Mouse (Mus musculus): ENCODE measurements around the gene Secisbp2. TPM values are rescaled to one million over a fixed set of nuclear protein-coding genes. Genes with fewer than 3 reads are reported as not detected.

The Secisbp2 gene
- polyA plus RNA-seq, 1 experiment from 2014 or later: 25.9 TPM

DNA sequence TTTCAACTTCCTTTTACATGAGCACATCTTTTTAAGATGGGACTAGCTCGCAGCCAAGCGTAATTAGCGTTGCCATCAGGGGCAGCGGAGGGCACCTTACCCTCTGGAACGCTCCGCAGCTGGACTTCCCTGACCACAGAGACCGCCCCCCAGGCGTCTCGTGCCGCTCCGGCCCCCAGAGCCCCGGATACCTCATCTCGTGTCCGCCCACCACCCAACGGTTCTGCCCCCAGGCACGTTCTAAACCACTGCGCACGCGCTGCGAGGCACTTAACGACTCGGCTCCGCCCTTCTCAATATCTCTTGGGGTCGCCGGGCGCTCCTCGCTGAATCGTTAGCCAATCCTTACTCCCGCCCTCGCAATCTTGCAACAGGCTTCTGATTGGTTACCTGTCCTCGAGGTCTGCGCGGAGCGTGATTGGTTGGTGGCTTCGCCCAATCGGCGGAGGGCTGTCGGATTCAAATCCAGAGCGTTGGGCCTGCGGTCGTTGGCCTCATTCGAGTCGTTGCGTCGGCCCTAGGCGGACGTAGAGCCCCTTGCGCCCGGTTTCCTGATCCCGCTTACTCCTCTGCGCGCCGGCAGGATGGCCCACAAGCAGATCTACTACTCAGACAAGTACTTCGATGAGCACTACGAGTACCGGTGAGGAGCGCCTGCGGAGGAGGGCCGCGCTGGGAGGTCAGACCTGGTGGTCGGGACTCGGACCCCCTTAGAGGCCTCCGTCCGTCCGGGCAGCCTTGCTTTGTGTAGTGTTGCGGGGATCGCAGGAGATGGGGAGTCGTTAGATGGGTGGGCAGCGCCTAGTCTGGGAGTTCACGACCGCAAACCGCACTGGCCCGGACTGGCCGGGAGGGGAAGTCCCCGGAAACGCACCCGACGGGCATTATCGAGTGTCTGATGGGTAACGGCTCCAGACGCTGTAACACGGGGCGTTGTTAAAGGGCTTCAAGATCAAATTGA is 6.4 kb upstream of the Secisbp2 start, which contains the start of gene Cks2:
TSS of gene Cks2 (plus strand) at position 404 of the 961 bp plus-strand sequence.
- Histone ChIP-seq H3K9ac (peak within 1 kb of the TSS; percentile 81), H3K4me2 (peak within 1 kb of the TSS; percentile 68), H3K27ac (peak within 1 kb of the TSS; percentile 87), H3K9me3 (replicated peaks) (no peaks in the 10 kb centered on the region), H3K36me3 (no peaks in the 10 kb centered on the region), H3K4me3 (peak within 1 kb of the TSS; percentile 87), H3K27me3 (no peaks in the 10 kb centered on the region), H3K4me1 (replicated peaks) (peaks cover 32% of the 10 kb centered on the region)
- ATAC-seq (replicated peaks; ENCODE audit: insufficient number of reproducible peaks, insufficient read depth, low FRiP score, low read depth): peak; percentile 98
- under 1% methylated on average over 83 of the region's 83 CpGs for WGBS

- peak overlapping the region; percentile 68 for H3K4me2 ChIP-seq
- WGBS: under 1% methylated on average over 7 of the region's 7 CpGs
- ATAC-seq (replicated peaks; ENCODE audit: insufficient number of reproducible peaks, insufficient read depth, low FRiP score, low read depth): no peak
Measured at GRCm38 (mm10) chr13:51645872-51646271, 5.6 kb upstream of the Secisbp2 start.

GRCm38 (mm10) chr13:51646362-51647027 is 5.0 kb upstream of the Secisbp2 start:
- WGBS: 15% methylated on average over 3 of the region's 3 CpGs
- Histone ChIP-seq H3K9me3 (replicated peaks) (no peaks in the 10 kb centered on the region), H3K4me1 (replicated peaks) (peaks cover 39% of the 10 kb centered on the region), H3K27me3 (no peaks in the 10 kb centered on the region), H3K4me2 (peak overlapping the region; percentile 68), H3K27ac (no peak overlapping the region), H3K9ac (peak overlapping the region; percentile 81), H3K4me3 (peak overlapping the region; percentile 87), H3K36me3 (no peaks in the 10 kb centered on the region)
- ATAC-seq (replicated peaks; ENCODE audit: insufficient number of reproducible peaks, insufficient read depth, low FRiP score, low read depth): no peak

More at GRCm38 (mm10) chr13:51645872-51646271, 5.6 kb upstream of the Secisbp2 start:
- H3K9me3 ChIP-seq (replicated peaks): no peaks in the 10 kb centered on the region
- peak overlapping the region; percentile 82 for H3K27ac ChIP-seq
- no peaks in the 10 kb centered on the region for H3K36me3 ChIP-seq
- H3K4me1 ChIP-seq (replicated peaks): peaks cover 34% of the 10 kb centered on the region
- H3K9ac ChIP-seq: peak overlapping the region; percentile 81
- peak overlapping the region; percentile 87 for H3K4me3 ChIP-seq
- H3K27me3 ChIP-seq: no peaks in the 10 kb centered on the region

GRCm38 (mm10) chr13:51647770-51648169 is 3.7 kb upstream of the Secisbp2 start:
- no peak for ATAC-seq (replicated peaks; ENCODE audit: insufficient number of reproducible peaks, insufficient read depth, low FRiP score, low read depth)
- no peak overlapping the region for H3K27ac ChIP-seq
- no peaks in the 10 kb centered on the region for H3K27me3 ChIP-seq
- H3K9me3 ChIP-seq (replicated peaks): no peaks in the 10 kb centered on the region
- 84% methylated on average over 3 of the region's 3 CpGs for WGBS
- peak overlapping the region; percentile 42 for H3K4me3 ChIP-seq
- H3K4me2 ChIP-seq: peak overlapping the region; percentile 68
- peak overlapping the region; percentile 27 for H3K9ac ChIP-seq
- H3K4me1 ChIP-seq (replicated peaks): peaks cover 45% of the 10 kb centered on the region
- peaks cover 4% of the 10 kb centered on the region for H3K36me3 ChIP-seq

DNA sequence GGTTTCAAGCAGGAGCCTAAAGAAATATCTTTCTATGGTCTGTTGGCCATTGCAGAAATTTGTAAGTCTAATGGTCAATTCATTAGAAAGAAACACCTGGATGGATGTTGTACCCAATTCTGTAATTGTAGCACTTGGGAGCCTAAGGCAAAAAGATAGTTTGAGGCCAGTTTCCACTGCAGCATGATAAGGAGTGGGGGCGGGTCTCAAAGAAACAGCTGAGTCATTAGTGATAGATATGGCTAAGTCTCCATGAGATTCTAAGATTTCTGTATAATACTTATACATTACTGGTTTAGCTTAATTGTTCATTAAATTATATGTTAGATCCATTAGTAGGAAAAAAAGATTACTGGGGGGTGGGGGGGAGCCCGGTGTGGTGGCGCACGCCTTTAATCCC is 3.3 kb upstream of the Secisbp2 start:
- 83% methylated on average over 4 of the region's 4 CpGs for WGBS
- Histone ChIP-seq H3K9me3 (replicated peaks) (no peaks in the 10 kb centered on the region), H3K4me2 (peak overlapping the region; percentile 68; the same call in 1 of the 2 replicates)

DNA sequence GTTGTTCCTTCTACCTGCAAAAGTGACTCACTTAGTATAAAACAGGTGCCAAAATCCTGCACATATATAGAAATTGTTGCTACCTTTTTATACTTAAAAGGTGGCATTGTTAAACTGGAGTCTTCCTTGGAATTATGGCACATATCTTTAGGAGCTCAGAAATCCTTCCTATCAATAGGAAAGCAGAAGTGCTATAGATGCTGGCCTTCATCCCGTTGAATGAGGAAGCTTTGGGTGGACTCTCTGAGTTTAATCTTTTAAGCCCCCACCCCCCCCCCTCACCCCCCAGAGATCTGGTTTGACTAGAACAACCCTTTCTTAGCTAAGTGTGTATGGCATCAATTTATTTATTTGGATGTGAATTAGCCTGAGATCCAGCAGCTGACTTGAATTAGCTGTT is 1.8 kb upstream of the Secisbp2 start:
- ATAC-seq (replicated peaks; ENCODE audit: insufficient number of reproducible peaks, insufficient read depth, low FRiP score, low read depth): no peak
- peaks cover 45% of the 10 kb centered on the region for H3K4me1 ChIP-seq (replicated peaks)
- no peaks in the 10 kb centered on the region for H3K27me3 ChIP-seq
- no peak overlapping the region for H3K27ac ChIP-seq
- WGBS: 56% methylated on average over 1 of the region's 1 CpGs
- H3K36me3 ChIP-seq: peaks cover 19% of the 10 kb centered on the region
- no peak overlapping the region for H3K9ac ChIP-seq
- no peak overlapping the region for H3K4me3 ChIP-seq
- no peak overlapping the region for H3K4me2 ChIP-seq
- H3K9me3 ChIP-seq (replicated peaks): no peaks in the 10 kb centered on the region

More for the DNA sequence above, 3.3 kb upstream of the Secisbp2 start:
- H3K36me3 ChIP-seq: peaks cover 8% of the 10 kb centered on the region
- H3K4me3 ChIP-seq: peak overlapping the region; percentile 42; the same call in 1 of the 2 replicates
- peaks cover 48% of the 10 kb centered on the region for H3K4me1 ChIP-seq (replicated peaks)
- H3K27me3 ChIP-seq: no peaks in the 10 kb centered on the region
- no peak for ATAC-seq (replicated peaks; ENCODE audit: insufficient number of reproducible peaks, insufficient read depth, low FRiP score, low read depth)
- no peak overlapping the region for H3K27ac ChIP-seq
- H3K9ac ChIP-seq: no peak overlapping the region

DNA sequence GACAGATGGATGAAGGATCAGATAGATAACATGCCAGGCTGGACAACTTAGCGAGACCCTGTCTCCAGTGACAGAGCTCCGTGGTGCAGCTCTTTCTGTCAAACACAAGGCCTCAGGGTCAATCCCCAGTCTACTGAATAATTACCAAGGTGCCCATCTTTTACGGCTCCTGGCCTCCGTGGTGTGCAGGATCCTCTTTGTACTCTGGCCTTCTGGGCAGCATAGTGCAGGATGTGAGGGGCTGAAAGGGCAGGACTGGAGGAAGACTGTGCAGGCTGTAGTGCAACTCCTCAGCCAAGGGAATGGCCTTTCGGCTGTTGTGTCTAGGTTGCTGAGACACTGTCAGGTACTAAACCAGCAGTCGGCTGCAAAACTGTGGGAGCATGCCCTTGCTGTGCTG is 1.7 kb downstream of the Secisbp2 start:
- no peak for ATAC-seq (replicated peaks; ENCODE audit: insufficient number of reproducible peaks, insufficient read depth, low FRiP score, low read depth)
- Histone ChIP-seq H3K4me1 (replicated peaks) (peaks cover 26% of the 10 kb centered on the region), H3K27ac (no peak overlapping the region), H3K36me3 (peaks cover 51% of the 10 kb centered on the region), H3K4me3 (no peak overlapping the region), H3K27me3 (no peaks in the 10 kb centered on the region), H3K9ac (no peak overlapping the region), H3K4me2 (no peak overlapping the region), H3K9me3 (replicated peaks) (no peaks in the 10 kb centered on the region)
- WGBS: 95% methylated on average over 6 of the region's 6 CpGs

GRCm38 (mm10) chr13:51653961-51654360 is 2.5 kb downstream of the Secisbp2 start:
- no peak for ATAC-seq (replicated peaks; ENCODE audit: insufficient number of reproducible peaks, insufficient read depth, low FRiP score, low read depth)
- H3K4me1 ChIP-seq (replicated peaks): peaks cover 18% of the 10 kb centered on the region
- WGBS: 77% methylated on average over 9 of the region's 9 CpGs
- H3K27ac ChIP-seq: no peak overlapping the region
- no peak overlapping the region for H3K9ac ChIP-seq
- H3K9me3 ChIP-seq (replicated peaks): no peaks in the 10 kb centered on the region
- no peak overlapping the region for H3K4me2 ChIP-seq
- H3K27me3 ChIP-seq: no peaks in the 10 kb centered on the region
- no peak overlapping the region for H3K4me3 ChIP-seq
- peaks cover 60% of the 10 kb centered on the region for H3K36me3 ChIP-seq

GRCm38 (mm10) chr13:51656516-51657235 is 5.2 kb downstream of the Secisbp2 start:
- no peak for ATAC-seq (replicated peaks; ENCODE audit: insufficient number of reproducible peaks, insufficient read depth, low FRiP score, low read depth)
- no peak overlapping the region for H3K4me3 ChIP-seq
- H3K9me3 ChIP-seq (replicated peaks): no peaks in the 10 kb centered on the region
- peaks cover 84% of the 10 kb centered on the region for H3K36me3 ChIP-seq
- no peaks in the 10 kb centered on the region for H3K27me3 ChIP-seq
- no peak overlapping the region for H3K4me2 ChIP-seq
- 93% methylated on average over 13 of the region's 13 CpGs for WGBS
- no peak overlapping the region for H3K27ac ChIP-seq
- H3K9ac ChIP-seq: no peak overlapping the region
- H3K4me1 ChIP-seq (replicated peaks): peaks cover 11% of the 10 kb centered on the region

GRCm38 (mm10) chr13:51658094-51658493 is 6.6 kb downstream of the Secisbp2 start:
- no peak for ATAC-seq (replicated peaks; ENCODE audit: insufficient number of reproducible peaks, insufficient read depth, low FRiP score, low read depth)
- Histone ChIP-seq H3K4me1 (replicated peaks) (0 out of 2 replicates have a peak, but pooled peaks cover 4% of the 10 kb centered on the region), H3K4me2 (no peak overlapping the region), H3K27me3 (no peaks in the 10 kb centered on the region), H3K4me3 (no peak overlapping the region), H3K36me3 (peaks cover 91% of the 10 kb centered on the region), H3K9me3 (replicated peaks) (no peaks in the 10 kb centered on the region), H3K9ac (no peak overlapping the region), H3K27ac (no peak overlapping the region)
- WGBS: 81% methylated on average over 3 of the region's 3 CpGs

DNA sequence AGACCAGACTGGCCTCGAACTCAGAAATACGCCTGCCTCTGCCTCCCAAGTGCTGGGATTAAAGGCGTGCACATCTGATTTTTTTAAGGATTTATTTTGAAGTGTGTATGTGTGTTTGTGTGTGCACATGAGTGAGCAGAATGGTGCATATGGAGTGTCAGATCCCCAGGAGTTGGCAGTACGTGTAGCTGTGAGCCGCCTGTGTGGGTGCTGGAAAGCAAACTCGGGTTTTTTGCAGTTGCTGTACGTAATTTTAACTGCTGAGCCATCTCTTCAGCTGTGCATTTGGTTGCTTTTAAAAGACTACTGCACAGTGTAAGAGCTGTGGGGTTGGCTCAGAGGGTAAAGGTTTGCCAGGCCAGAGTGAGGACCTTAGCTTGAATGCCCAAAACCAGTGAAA is 8.1 kb downstream of the Secisbp2 start:
- Histone ChIP-seq H3K4me3 (no peak overlapping the region), H3K27ac (no peak overlapping the region), H3K9me3 (replicated peaks) (no peaks in the 10 kb centered on the region), H3K36me3 (peaks cover 93% of the 10 kb centered on the region), H3K4me2 (no peak overlapping the region), H3K27me3 (no peaks in the 10 kb centered on the region), H3K4me1 (replicated peaks) (no peaks in the 10 kb centered on the region), H3K9ac (no peak overlapping the region)
- no peak for ATAC-seq (replicated peaks; ENCODE audit: insufficient number of reproducible peaks, insufficient read depth, low FRiP score, low read depth)
- 95% methylated on average over 7 of the region's 7 CpGs for WGBS
